Mouse (Mus musculus) central nervous system, embryonic 11.5 days (tissue): ENCODE measurements around the gene Pip5k1a. TPM values are rescaled to one million over a fixed set of nuclear protein-coding genes. Genes with fewer than 3 reads are reported as not detected.

Source experiments
- polyA plus RNA-seq: library from polyadenylated mRNA; depleted of rRNA; stranded (reverse); fragments of >200 nt; gene quantifications from 2 replicates; pipeline ENCODE4 v1.2.3, GENCODE M21; 2012; rRNA removed

Gene Pip5k1a
- 33.8 and 81.9 TPM in 2 replicates for polyA plus RNA-seq

GRCm38 (mm10) chr3:95106338-95107117 lies at the start of gene Pip5k1a:
Gene Pip5k1a, minus strand, starts transcription at chr3:95106930.

GRCm38 (mm10) chr3:95141952-95142616 lies 35.4 kb upstream of the Pip5k1a start, which contains the start of gene Tnfaip8l2:
Gene Tnfaip8l2, minus strand, starts transcription at chr3:95142360.

GRCm38 (mm10) chr3:95133680-95134101 lies 27.0 kb upstream of the Pip5k1a start, which contains the start of the genes Scnm1 and Lysmd1:
Gene Scnm1, minus strand, starts transcription at chr3:95134011.
Gene Lysmd1, plus strand, starts transcription at chr3:95134088.

GRCm38 (mm10) chr3:95124246-95124645 lies 17.5 kb upstream of the Pip5k1a start, which contains the start of gene Tmod4:
Gene Tmod4, plus strand, starts transcription at chr3:95124476.

GRCm38 (mm10) chr3:95110911-95111726 lies 4.4 kb upstream of the Pip5k1a start, which contains the start of gene Vps72:
Gene Vps72, plus strand, starts transcription at chr3:95111022.

GRCm38 (mm10) chr3:95042166-95042837 lies 64.4 kb downstream of the Pip5k1a start, which contains the start of gene Psmd4:
Gene Psmd4, minus strand, starts transcription at chr3:95042614.

GRCm38 (mm10) chr3:95015337-95015872 lies 91.3 kb downstream of the Pip5k1a start, which contains the start of gene Zfp687:
Gene Zfp687, minus strand, starts transcription at chr3:95015448.

Other genes with a start within 250 kb of the Pip5k1a start
- 285 and 374 TPM in 2 replicates for gene Psmb4, start 220.0 kb downstream of the Pip5k1a start, polyA plus RNA-seq
- gene Selenbp1, start 173.9 kb downstream of the Pip5k1a start, polyA plus RNA-seq = 8.0 and 12.3 TPM in 2 replicates
- 14.8 and 22.8 TPM in 2 replicates for gene Rfx5, start 152.9 kb downstream of the Pip5k1a start, polyA plus RNA-seq
- gene Pi4kb, start 132.2 kb downstream of the Pip5k1a start, polyA plus RNA-seq = 23.2 and 47.1 TPM in 2 replicates
- 29.7 and 31.1 TPM in 2 replicates for gene Zfp687, start 91.5 kb downstream of the Pip5k1a start, polyA plus RNA-seq
- gene Psmd4, start 64.3 kb downstream of the Pip5k1a start, polyA plus RNA-seq = 271 and 275 TPM in 2 replicates
- 193 and 212 TPM in 2 replicates for gene Vps72, start 4.1 kb upstream of the Pip5k1a start, polyA plus RNA-seq
- 1.0 and 2.2 TPM in 2 replicates for gene Tmod4, start 17.5 kb upstream of the Pip5k1a start, polyA plus RNA-seq
- gene Scnm1, start 27.1 kb upstream of the Pip5k1a start, polyA plus RNA-seq = 115 and 209 TPM in 2 replicates
- 11.6 and 14.4 TPM in 2 replicates for gene Lysmd1, start 27.2 kb upstream of the Pip5k1a start, polyA plus RNA-seq
- 1.4 and 1.6 TPM in 2 replicates for gene Tnfaip8l2, start 35.4 kb upstream of the Pip5k1a start, polyA plus RNA-seq
- 64.4 and 77.1 TPM in 2 replicates for gene Sema6c, start 53.5 kb upstream of the Pip5k1a start, polyA plus RNA-seq
- gene Gabpb2, start 111.0 kb upstream of the Pip5k1a start, polyA plus RNA-seq = 28.3 and 30.4 TPM in 2 replicates
- gene Cdc42se1, start 121.8 kb upstream of the Pip5k1a start, polyA plus RNA-seq = 62.7 and 103 TPM in 2 replicates
- 134 and 151 TPM in 2 replicates for gene Mllt11, start 125.2 kb upstream of the Pip5k1a start, polyA plus RNA-seq
- 0.22 and 0.53 TPM in 2 replicates for gene Gm128, start 134.7 kb upstream of the Pip5k1a start, polyA plus RNA-seq
- 0.80 and 1.3 TPM in 2 replicates for gene Bnipl, start 144.3 kb upstream of the Pip5k1a start, polyA plus RNA-seq
- 30.3 and 35.1 TPM in 2 replicates for gene Mindy1, start 174.4 kb upstream of the Pip5k1a start, polyA plus RNA-seq
- 24.0 and 29.2 TPM in 2 replicates for gene Prune1, start 175.1 kb upstream of the Pip5k1a start, polyA plus RNA-seq
- 2.6 and 2.8 TPM in 2 replicates for gene Anxa9, start 200.2 kb upstream of the Pip5k1a start, polyA plus RNA-seq
- 69.3 and 111 TPM in 2 replicates for gene Cers2, start 207.9 kb upstream of the Pip5k1a start, polyA plus RNA-seq